Mouse (Mus musculus) heart, postnatal 0 days (tissue): ENCODE measurements around the gene Tjp3. TPM values are rescaled to one million over a fixed set of nuclear protein-coding genes. Genes with fewer than 3 reads are reported as not detected.

Experiments
- ATAC-seq: fragments of 200-750 bp; cut with Nextera tagmentation; 2 replicates; pipeline ENCODE4 v1.8.0; 2017; ENCODE audit warnings: low read depth, moderate number of reproducible peaks, moderate library complexity; ENCODE audit not compliant: insufficient read depth
- DNase-seq: peaks from one replicate; pipeline ENCODE4 v3.0.0-alpha.2; 2016; ENCODE audit warnings: low spot score
- H3K27ac ChIP-seq: fragments of 300-500 bp; sonication (generic); 2 replicates; pipeline ENCODE4 v1.5.1; 2014; ENCODE audit warnings: low read depth, mild to moderate bottlenecking
- H3K27me3 ChIP-seq: fragments of 300-500 bp; sonication (generic); 2 replicates; pipeline ENCODE4 v1.6.1; 2014; ENCODE audit warnings: low read length, mixed read lengths; ENCODE audit not compliant: control insufficient read depth, insufficient read depth
- H3K36me3 ChIP-seq: fragments of 300-500 bp; sonication (generic); replicated peaks from 2 replicates; pipeline ENCODE4 v1.6.1; 2014; ENCODE audit warnings: low read length, mixed read lengths; ENCODE audit not compliant: control insufficient read depth, insufficient read depth
- H3K4me1 ChIP-seq: fragments of 300-500 bp; sonication (generic); 2 replicates; pipeline ENCODE4 v1.6.1; 2014; ENCODE audit warnings: antibody characterized with exemption; ENCODE audit not compliant: control insufficient read depth, insufficient read depth
- H3K4me2 ChIP-seq: fragments of 300-500 bp; sonication (generic); 2 replicates; pipeline ENCODE4 v1.6.1; 2014; ENCODE audit warnings: low read depth, mild to moderate bottlenecking, low read length, moderate library complexity
- H3K4me3 ChIP-seq: fragments of 300-500 bp; sonication (generic); 2 replicates; pipeline ENCODE4 v1.5.1; 2014; ENCODE audit warnings: low read depth, low read length
- H3K9ac ChIP-seq: fragments of 300-500 bp; sonication (generic); replicated peaks from 2 replicates; pipeline ENCODE4 v1.6.1; 2014; ENCODE audit warnings: low read depth, low read length, mixed read lengths
- H3K9me3 ChIP-seq: fragments of 300-500 bp; sonication (generic); replicated peaks from 2 replicates; pipeline ENCODE4 v1.6.1; 2016; ENCODE audit warnings: low read length; ENCODE audit not compliant: control insufficient read depth
- CTCF ChIP-seq: IDR thresholded peaks from 2 replicates; pipeline ENCODE4 v1.5.1; 2016; ENCODE audit warnings: antibody characterized with exemption, control low read depth, low read depth
- EP300 ChIP-seq: IDR thresholded peaks from 2 replicates; pipeline ENCODE4 v1.6.1; 2016; ENCODE audit warnings: antibody characterized with exemption, low read depth
- whole genome bisulfite sequencing: fragments of 180-500 bp; shearing (Covaris S2); extraction: QIAGEN DNeasy Blood & Tissue Kit; methylation state at CpG from one replicate; pipeline ENCODE4 v1.1.7; 2014; 5-methylcytosine and 5-hydroxymethylcytosine counted together
- polyA plus RNA-seq: library from polyadenylated mRNA; unstranded; fragments of >200 nt; fragmentation: Nextera tagmentation; extraction: Ambion mirVana; gene quantifications from 2 replicates; pipeline ENCODE4 v1.2.1, GENCODE M21; 2015
- total RNA-seq: library from RNA; depleted of rRNA; stranded (reverse); fragments of >200 nt; gene quantifications from 2 replicates; pipeline ENCODE4 v1.2.3, GENCODE M21; 2014; ENCODE audit warnings: low replicate concordance

Tjp3 gene
- total and polyA plus RNA-seq, 2 experiments from 2014 or later = 0.51 to 2.3 TPM

- Histone ChIP-seq H3K27ac (no peak overlapping the region), H3K9me3 (no peaks in the 10 kb centered on the region), H3K4me3 (no peak overlapping the region), H3K36me3 (no peaks in the 10 kb centered on the region), H3K27me3 (peaks cover 15% of the 10 kb centered on the region), H3K4me1 (0 out of 2 replicates have a peak, but pooled peaks cover 2% of the 10 kb centered on the region), H3K9ac (no peak overlapping the region), H3K4me2 (no peak overlapping the region)
- peak; percentile 70 for DNase-seq
- WGBS = 9% methylated on average over 17 of the region's 17 CpGs
- no peak for TF ChIP-seq EP300
- peak; percentile 93 for TF ChIP-seq CTCF
- ATAC-seq = peak; percentile 62
These were observed 46.8 kb downstream of the Tjp3 start for GRCm38 (mm10) chr10:81244595-81244994.

GRCm38 (mm10) chr10:81244146-81244545 is 47.2 kb downstream of the Tjp3 start:
- 69% methylated on average over 4 of the region's 4 CpGs for WGBS
- peaks cover 20% of the 10 kb centered on the region for H3K27me3 ChIP-seq

GRCm38 (mm10) chr10:81242021-81242420 is 49.4 kb downstream of the Tjp3 start:
- Histone ChIP-seq H3K36me3 (no peaks in the 10 kb centered on the region), H3K27me3 (peaks cover 21% of the 10 kb centered on the region), H3K4me3 (no peak overlapping the region), H3K9me3 (no peaks in the 10 kb centered on the region), H3K4me1 (0 out of 2 replicates have a peak, but pooled peaks cover 2% of the 10 kb centered on the region), H3K9ac (no peak overlapping the region), H3K4me2 (no peak overlapping the region), H3K27ac (no peak overlapping the region)
- DNase-seq (no peak), ATAC-seq (no peak)
- WGBS = 85% methylated on average over 16 of the region's 16 CpGs
- TF ChIP-seq CTCF = no peak
- TF ChIP-seq EP300 = no peak

More at GRCm38 (mm10) chr10:81244146-81244545, 47.2 kb downstream of the Tjp3 start:
- Histone ChIP-seq H3K36me3 (no peaks in the 10 kb centered on the region), H3K9ac (no peak overlapping the region), H3K4me3 (no peak overlapping the region), H3K4me2 (no peak overlapping the region), H3K4me1 (0 out of 2 replicates have a peak, but pooled peaks cover 2% of the 10 kb centered on the region), H3K27ac (no peak overlapping the region), H3K9me3 (no peaks in the 10 kb centered on the region)
- ATAC-seq (no peak), DNase-seq (no peak)
- no peak for TF ChIP-seq CTCF
- no peak for TF ChIP-seq EP300

GRCm38 (mm10) chr10:81240876-81241275 is 50.5 kb downstream of the Tjp3 start:
- H3K9ac ChIP-seq = no peak overlapping the region
- H3K27me3 ChIP-seq = peaks cover 21% of the 10 kb centered on the region
- WGBS = 31% methylated on average over 13 of the region's 13 CpGs
- no peak overlapping the region for H3K4me3 ChIP-seq
- H3K36me3 ChIP-seq = no peaks in the 10 kb centered on the region
- H3K4me1 ChIP-seq = 0 out of 2 replicates have a peak, but pooled peaks cover 2% of the 10 kb centered on the region
- ATAC-seq (no peak), DNase-seq (no peak)
- TF ChIP-seq EP300 (no peak), CTCF (peak; percentile 57)
- no peaks in the 10 kb centered on the region for H3K9me3 ChIP-seq
- no peak overlapping the region for H3K27ac ChIP-seq
- H3K4me2 ChIP-seq = no peak overlapping the region

- no peaks in the 10 kb centered on the region for H3K36me3 ChIP-seq
These were observed 52.8 kb downstream of the Tjp3 start for GRCm38 (mm10) chr10:81238618-81239017.

More at GRCm38 (mm10) chr10:81238618-81239017, 52.8 kb downstream of the Tjp3 start:
- 76% methylated on average over 2 of the region's 2 CpGs for WGBS
- H3K4me2 ChIP-seq = no peak overlapping the region
- H3K27ac ChIP-seq = no peak overlapping the region
- no peaks in the 10 kb centered on the region for H3K9me3 ChIP-seq
- H3K4me3 ChIP-seq = no peak overlapping the region
- TF ChIP-seq CTCF (no peak), EP300 (no peak)
- no peak overlapping the region for H3K9ac ChIP-seq
- no peak for ATAC-seq
- H3K27me3 ChIP-seq = peaks cover 21% of the 10 kb centered on the region
- peaks cover 2% of the 10 kb centered on the region; the same call in 1 of the 2 replicates for H3K4me1 ChIP-seq
- DNase-seq = no peak
